Mouse (Mus musculus) embryo, embryonic 11.5 days (tissue): ENCODE measurements around the gene Cdipt.

ENCODE experiments used
- DNase-seq: peaks from one replicate; pipeline ENCODE4 v3.0.0-alpha.2; 2012; ENCODE audit warnings: low read depth, low spot score

Gene Cdipt

DNA sequence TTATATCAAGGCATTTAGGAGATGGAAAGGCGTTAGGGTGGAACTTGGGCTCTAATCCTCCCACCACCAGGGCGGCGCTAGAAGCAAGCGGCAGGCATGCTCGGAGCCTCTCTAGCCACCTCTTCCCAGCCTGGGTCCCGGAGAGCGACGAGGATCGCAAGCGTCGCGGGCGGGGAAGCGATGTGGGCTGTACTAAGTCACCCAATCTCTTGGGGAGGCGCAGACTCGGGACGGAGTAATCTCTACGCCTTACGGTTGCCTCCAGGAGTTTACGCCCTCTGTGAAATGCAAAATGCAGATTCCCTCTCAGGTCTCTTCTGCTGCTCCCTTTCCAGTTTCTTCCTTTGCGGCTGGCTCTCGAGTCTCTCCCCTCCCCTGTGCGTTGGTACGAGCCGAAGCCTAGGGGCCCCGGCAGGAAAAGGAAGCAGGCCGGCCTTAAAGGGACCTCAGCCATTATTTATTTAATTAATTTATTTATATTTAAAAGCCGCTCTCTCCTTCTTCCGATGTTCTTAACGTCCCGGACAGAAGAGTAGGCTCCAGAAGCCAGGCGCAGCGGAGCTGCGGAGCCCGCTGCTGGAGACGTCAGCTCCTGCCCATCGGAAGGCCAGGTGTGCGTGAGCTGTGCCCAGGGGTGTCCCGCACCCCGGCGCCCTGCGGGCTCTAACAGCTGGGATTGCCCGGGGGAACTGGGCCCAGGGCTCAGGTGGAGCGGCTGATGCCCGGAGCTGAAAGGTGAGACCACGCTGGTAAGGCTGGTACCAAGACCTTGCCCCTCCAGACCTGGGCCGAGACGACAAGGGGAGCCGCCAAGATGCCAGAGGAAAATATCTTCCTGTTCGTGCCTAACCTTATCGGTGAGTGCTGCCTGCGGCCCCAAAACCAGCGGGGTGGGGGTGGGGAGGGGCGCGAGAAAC is 494 bp downstream of the Cdipt start, which contains the start of gene Cdiptos:
Gene Cdiptos (minus strand): TSS at position 149 of the 917 bp plus-strand sequence.
- peak; percentile 93 for DNase-seq

DNA sequence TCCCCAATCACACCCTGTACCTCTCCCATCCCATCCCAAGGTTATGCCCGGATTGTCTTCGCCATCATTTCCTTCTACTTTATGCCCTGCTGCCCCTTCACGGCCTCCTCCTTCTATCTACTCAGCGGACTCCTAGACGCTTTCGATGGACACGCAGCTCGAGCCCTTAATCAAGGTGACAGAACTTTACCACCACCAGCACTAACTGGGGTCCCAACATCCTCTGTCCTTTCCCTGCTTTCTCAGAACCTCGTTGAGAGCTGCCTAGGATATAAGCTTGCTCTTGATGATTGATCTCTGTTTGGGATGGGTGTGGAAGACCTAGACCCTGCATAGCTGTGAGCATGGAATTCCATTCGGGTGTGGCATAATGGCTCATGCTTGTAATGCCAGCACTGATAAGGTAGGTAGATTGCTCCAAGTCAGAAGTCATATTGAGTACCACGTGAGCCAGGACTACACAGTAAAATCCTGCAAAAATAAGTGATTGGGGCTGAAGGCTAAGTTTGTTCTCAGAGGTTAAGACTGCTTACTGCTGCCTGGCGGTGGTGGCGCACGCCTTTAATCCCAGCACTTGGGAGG is 1.3 kb downstream of the Cdipt start:
- no peak for DNase-seq

DNA sequence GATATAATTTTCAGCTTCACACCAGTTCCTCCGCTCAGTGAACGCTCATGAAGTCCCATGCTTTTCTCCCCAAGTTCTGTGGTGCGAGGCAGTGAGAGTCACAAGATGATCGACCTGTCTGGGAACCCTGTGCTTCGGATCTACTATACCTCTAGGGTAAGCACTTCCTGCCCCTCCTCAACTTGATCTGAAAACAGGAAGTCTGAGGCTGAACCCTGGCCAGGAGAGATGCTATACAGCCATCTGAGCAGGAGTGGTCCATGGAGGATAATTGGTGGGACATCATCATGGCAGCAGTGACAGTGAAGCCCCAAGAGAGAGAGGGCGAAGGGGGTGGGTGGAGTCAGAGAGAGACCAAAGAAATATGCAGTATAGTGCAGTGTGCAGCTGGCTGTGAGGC is 3.1 kb downstream of the Cdipt start:
- no peak for DNase-seq

DNA sequence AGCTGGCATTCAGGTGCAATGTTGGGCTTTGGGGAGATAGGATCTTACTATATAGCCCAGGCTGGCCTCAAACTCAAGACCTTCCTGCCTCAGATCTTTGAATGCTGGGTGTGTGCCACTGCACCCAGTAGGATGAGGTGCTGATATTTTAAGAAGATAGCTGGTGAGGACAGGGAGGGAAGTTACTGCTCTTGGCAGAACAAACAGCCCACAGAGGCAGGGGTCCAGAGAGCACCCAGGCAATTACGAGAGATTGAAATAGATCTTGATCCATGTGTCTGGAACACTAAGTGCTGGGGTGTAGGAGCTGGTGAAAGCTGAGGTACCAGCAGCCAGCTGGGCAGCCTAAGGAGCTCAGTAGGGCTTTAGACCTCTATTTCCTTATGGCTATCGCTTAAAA is 5.9 kb downstream of the Cdipt start:
- DNase-seq: no peak

DNA sequence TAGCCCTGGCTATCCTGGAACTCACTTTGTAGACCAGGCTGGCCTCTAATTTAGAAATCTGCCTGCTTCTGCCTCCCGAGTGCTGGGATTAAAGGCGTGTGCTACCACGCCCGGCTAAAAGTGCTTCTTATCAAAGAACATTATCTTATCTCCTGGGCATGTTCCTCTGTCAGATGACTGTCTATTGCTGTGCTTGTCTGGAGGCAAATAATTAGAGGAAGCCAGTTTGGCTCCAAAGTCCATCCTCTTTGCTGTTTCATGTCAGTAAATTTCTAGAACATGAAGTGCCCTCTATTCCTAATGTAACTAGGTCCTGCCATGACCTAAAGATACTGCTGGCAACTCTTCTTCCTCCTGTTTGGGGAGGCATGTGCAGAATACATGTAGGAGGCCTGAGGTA is 6.3 kb downstream of the Cdipt start:
- DNase-seq: no peak

DNA sequence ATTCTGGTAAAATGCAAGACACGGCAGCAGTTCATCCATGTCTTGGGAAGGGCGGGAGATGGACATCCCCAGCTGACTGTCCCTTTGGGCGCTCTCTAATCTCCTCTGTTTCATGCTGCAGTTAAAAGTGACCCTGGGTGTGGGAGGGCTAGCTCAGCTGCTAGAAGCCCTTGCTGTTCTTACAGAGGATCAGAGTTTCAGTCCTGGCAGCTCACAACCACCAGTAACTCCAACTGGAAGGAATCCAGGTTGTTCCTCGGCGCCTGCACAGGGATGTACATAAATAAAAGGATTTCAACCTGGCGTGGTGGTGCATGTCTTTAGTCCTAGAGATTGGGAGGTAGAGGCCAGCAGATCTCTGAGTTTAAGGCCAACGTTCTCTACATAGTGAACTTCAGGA is 7.4 kb downstream of the Cdipt start:
- DNase-seq: no peak

DNA sequence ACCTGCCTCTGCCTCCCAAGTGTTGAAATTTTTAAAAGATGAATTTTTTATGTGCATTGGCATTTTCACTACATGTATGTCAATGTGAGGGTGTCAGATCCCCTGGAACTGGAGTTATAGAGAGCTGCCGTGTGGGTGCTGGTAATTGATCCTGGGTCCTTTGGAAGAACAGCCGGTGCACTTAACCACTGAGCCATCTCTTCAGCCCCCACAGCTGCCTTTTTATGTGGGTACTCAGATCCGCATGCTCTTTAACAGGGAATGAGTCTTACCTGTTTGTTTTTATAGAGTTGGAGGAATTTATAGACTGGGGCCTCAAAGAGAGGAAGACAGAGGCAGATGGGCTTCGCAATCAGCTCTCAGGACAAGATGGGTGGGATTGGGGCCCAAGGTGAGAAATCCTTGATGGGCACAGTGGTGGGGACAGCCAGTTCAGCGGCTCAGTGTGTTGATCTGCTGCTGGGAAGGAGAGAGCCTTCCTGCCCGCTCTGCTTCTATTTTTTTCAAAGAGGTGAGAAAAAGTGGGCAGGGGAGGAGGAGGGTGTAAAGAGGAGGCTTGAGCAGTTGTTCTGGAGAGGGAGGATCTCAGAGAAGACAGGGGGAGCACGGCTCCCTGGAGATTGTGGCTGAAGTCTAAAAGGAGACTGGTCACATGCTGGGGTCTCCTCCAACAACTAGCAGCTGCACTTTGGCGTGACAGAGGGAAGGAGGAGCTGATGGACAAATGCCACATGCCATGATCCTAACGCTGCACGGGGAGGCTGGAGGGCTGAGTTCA is 9.1 kb downstream of the Cdipt start:
- no peak for DNase-seq

DNA sequence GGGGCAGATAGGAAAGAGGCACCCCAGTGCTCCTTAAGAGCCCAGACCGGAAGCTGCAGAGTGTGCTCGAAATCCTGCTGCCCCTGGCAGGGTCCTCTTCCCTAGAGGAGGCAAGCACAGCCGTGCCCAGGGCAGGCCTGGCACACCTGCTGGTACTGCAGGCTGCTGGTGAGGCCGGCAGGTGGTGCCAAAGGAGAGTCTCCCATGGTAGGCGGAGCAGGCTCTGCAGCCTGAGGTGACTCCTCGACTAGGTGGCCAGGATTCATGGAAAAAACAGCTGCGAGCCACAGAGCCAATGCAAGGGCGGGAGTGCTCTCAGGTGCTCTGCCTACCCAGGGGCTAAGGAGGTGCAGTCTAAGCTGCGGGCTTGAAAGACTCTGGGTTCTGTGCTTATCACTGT is 10.6 kb downstream of the Cdipt start:
- no peak for DNase-seq

DNA sequence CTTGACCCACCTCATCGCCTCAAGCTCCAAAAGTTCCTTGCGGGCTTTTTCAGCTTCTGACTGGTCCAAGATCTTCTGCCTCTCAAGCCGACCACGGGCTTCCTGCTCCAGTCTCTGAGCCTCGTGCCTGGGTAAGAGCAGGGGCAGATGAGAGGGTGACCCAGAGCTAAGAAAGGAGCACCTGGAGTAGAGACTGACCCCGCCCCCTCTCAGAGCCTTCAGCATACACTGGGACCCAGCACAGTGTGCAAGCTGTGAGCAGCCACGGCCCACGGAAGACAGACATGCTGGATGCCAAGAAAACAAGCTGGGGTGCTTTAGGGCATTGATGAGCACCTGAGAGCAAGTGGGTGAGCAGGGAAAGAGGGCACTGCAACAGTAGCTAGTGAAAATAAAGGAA is 13.1 kb downstream of the Cdipt start:
- DNase-seq: no peak

DNA sequence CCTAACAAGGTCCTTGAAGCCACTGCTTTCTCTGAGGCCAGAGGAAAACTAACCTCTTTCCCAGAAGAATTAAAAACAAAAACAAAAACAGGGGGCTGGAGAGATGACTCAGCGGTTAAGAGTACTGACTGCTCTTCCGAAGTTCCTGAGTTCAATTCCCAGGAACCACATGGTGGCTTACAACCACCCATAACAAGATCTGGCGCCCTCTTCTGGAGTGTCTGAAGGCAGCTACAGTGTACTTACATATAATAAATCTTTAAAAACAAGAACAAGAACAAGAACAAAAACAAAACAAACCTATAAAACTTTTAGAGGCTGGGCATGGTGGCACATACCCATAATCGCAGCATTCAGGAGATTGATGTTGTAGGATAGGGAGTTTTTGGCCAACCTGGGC is 20.7 kb downstream of the Cdipt start:
- DNase-seq: no peak

DNA sequence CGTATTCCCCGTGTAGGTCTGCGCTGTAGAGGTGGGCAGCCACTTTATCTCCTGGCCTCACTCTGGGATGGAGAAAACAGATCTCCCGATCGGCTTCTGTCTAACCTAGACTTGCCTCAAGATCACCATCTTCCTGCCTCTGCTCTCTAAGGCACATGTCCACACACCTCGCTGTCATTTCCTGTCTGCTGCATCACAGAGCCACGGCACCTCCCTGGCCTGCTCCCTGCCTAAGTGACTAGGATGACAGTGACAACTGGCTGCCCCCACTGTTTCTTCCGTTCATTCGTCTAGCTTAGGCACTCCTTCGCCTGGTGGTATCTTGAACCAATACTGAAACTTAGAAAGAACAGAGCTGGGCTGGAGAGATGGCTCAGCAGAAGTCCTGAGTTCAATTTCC is 23.9 kb downstream of the Cdipt start:
- DNase-seq: no peak

DNA sequence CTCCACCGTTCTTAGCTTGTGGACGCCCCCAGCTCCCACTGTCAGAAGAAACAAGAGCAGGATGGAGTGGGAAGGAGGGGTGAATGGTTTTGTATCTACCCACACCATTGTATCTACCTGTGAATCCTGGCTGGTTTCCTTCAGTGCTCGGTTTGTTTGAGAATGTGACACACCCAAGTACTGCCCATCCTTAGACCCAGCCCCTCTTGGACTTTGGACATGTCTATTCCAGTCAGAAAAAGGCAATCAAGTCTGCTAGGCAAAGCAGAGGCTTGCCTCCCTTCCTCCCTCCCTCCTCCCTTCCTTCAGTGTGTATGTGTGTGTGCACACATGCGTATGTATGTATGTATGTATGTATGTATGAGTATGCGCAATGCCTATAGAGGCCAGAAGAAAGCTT is 27.9 kb downstream of the Cdipt start:
- no peak for DNase-seq

DNA sequence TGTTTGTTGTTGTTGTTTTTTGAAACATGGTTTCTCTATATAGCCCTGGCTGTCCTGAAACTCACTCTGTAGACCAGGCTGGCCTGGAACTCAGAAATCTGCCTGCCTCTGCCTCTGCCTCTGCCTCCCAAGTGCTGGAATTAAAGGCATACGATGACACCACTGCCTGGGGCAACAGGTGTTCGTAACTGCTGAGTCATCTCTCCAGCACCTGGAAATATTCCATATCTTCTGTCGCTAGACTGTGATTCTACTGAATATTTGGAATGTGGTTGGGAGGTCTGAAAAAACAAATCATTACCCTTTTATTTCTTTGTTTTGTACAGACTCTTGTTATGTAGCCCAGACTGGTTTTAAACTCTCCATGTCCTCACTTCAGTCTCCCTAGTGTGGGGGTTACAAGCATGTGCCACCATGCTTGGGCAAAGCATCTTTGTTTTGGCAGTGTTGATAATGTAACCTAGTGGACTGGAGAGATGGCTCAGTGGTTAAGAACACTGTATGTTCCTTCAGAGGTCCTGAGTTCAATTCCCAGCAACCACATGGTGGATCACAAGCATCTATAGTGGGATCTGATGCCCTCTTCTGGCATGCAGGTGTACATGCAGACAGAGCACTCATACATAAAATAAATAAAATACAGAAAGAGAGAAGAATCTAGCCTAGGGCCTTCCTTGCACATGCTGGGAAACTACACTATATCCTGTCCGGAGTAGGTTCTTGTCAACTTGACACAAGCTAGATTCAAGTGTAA is 28.6 kb downstream of the Cdipt start:
- DNase-seq: no peak

DNA sequence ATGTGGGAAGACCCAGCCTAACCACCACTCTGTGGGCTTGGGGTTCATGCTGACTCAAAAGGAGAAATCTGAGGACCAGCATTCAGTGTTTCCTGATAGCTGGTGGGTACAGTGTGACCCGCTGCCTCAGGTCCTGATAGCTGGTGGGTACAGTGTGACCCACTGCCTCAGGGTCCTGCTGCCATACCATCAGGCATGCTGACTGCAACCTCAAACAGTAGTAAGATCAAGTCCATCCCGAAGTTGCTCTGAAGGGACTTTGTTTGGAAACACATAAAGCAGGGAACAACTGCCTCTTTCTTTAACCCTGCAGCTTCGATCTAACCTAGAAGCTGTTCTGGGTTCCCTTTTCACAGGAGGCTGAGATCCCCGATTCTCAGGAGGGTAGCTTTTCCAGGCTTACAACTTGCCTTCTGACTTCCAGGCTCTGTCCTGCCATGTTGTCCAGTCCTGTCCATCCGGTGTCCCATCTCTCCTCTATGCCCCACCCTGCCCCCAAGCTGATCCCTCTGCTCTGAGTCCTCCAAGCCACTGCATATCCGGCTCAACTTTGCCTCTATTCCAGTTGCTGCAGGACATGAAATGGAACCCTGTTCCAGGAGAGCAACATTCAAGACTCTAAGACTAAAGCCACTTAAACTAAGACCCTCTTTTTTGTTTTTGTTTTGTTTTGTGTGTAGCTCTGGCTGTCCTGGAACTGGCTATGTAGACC is 31.8 kb downstream of the Cdipt start:
- DNase-seq: no peak

DNA sequence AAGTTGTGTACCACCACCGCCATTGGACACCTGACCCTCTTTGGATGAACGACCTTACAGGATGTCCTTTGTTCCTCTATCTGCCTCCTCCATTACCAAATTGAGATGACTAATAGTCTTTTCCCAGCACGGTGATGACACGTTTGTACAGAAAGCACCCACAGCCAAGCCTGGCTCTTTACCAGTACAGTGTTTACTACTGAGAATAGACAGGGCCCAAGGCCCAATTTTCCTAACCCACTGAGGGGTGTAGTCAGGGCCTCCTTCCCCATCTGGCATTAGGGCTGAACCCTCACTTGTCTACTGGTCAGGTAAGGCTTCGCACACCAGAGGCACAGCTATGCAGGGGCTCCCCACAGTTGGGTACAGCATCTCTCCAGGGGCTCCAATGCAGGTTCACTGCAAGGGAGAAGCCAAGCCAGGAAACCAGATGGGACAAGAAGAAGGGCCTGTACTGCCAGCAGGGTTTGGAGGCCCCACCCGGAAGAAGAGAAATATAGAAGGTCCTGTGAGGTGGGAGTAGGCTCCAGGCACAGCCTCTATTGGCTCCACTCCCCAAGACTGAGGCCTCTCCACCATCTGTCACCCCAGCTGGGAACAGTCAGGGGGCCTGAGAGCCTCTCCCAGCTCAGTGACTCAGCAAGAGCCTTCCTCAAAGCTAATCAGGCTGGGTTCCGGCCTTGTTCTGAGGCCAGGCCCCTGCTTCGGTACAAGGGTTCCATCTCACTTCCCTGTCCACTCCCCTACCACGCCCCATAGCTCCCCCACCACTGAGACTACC is 32.7 kb downstream of the Cdipt start:
- DNase-seq: no peak

DNA sequence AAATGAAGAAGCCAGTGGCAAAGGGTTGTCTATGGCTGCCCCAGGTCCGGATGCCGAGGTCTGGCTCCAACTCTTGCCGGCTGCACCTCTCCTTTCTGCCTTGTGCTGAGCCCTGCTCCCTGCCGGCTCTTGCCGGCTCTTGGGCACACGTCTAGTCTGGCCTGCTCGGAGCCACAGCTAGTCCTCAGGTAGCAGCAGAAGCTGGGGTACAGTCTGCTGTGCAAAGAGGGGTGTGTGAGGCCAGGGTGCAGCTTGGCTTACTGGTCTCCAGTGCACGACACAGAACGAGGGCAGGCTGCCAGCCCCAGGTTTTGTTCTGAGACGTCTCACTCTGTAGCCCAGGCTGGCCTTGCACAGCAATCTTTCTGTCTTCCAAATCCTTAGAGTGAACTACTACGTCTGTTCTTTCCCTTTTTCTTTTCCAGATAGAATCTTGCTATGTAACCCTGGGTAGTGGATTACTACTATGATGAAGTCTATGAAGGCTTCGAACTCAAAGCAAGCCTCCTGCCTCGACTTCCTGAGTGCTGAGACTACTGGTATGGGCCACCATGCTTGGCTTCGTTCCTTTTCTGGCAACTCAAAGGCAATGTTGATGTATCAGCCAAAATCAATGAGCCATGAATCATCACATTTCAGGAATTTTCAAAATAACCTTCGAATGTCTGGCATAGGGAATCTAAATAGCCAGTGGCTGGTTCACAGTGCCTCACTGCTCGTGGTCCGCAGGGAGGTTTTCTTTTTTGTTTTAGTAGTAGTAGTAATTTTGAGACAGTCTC is 33.8 kb downstream of the Cdipt start:
- DNase-seq: no peak

DNA sequence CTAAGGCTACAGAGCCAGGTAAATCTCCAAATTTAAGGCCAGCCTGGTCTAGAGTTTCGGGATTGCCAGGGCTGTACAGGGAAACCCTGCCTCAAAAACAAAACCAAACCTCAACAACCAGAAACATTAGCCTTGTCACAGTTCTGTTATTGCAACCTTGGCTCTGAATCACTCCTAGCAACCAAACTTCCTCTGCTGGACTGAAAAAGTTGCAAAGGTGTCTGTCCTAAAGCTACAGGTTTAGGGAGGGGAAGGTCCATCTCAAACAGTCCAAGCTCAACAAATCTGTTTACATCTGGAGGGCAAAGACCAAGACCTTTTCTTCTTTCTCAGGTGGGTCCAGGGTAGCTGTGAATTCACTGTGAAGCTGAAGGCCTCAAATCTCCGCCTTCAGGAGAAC is 35.3 kb downstream of the Cdipt start:
- DNase-seq: no peak

DNA sequence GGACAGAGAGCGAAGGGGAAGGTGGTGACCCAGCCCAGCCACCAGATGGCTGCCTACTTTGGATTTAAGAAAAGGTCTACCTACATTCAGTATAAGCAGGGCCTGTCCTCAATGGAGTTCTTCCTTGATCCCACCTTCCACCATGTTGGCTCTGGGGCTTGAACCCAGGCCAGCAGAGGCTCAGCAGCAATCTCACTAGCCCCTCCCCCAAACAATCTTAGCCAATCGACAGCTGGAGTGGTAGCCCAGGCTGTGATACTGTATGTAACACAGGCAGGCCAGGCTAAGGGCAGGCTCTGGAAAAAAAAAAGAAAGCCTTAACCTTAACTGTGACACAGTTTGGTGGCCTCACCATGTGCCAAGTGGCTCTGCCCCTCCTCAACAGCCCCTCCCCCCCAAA is 36.0 kb downstream of the Cdipt start:
- DNase-seq: no peak

DNA sequence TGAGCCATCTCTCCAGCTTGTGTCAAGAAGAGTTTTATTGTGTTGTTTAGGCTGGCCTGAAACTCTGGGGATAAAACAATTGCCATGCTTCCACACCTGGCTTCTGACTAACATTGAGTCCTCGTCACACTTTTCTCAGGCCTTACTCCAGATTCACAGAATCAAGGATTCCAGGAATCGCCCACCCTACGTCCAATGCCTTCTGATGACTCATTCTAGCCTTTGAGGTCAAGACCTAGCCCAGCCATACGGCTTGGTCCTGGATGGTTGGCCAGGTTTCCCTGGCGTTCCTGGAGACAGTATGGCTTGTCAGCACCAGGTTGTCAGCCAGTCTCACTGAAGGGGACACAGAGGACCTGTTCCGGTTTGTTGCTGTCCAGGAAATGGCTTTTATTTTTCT is 36.7 kb downstream of the Cdipt start:
- DNase-seq: no peak

DNA sequence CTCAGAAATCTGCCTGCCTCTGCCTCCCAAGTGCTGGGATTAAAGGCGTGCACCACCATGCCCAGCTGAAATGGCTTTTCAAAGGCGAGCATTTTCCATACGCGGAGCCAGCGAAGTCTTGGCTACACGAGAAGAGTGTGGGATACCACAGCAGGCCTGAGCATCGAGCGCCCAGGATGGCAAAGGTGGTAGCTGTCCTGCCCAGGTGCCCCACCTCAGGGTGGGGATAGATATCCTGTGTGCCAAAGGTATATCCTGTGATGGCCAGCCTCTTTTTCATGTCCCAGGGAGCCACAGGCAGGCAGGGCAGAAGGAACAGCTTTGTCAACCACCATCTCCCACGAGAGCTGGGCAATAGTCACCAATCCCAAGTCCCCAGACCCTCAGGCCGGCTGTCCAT is 37.1 kb downstream of the Cdipt start:
- DNase-seq: no peak
